In the genomic region with DNA sequence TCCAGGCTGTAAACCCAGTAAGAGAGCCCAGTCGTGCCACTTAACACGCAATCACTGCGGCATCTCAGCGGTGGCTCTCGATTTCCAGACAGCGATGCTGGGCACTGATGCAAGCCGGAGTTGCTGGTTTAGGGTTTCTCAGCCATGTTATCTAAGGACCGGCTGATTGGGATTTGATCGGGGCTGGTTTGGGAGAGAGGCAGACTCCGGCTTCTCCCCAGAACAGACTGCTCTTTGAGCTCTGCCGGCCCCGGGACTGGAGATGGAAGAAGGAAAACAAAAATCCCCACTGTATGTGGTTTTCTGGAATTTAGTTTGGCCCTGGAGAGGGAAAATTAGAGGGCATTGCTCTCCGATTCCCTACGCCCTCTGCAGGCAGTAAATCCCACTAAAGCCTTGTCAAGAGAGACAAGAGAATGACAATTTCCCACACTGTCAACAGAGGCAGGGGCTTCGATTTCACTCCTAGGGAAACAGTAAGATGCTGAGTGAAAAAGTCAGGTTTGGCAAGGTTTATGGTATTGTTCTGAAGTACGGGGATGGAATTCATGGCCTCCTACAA, we compare ENCODE assay signal across 9 mouse cellular contexts. TPM values are rescaled to one million over a fixed set of nuclear protein-coding genes. Genes with fewer than 3 reads are reported as not detected.
A peak's percentile ranks its signal among the peaks of the same experiment; 100 is the strongest.
DNase-seq lines count a peak whose midpoint lies in the region; ATAC-seq and TF ChIP-seq lines count a peak whose summit lies in the region.
"Had no signal": no experiment of that assay in that cellular context is flagged by ENCODE, and none has a peak within 500 bp of the region (broad histone marks: within the 10 kb centered on the region; RNA-seq: fewer than 3 reads in every experiment).

No protein-coding gene starts in this region.

- H3K27me3 ChIP-seq in liver, postnatal 0 days (ENCODE audit: insufficient read depth, low read length): 0 out of 2 replicates have a peak, but pooled peaks cover 2% of the 10 kb centered on the region
- H3K27me3 ChIP-seq in liver, embryonic 12.5 days (replicated peaks): peaks cover 37% of the 10 kb centered on the region
- no peaks in the 10 kb centered on the region for H3K27me3 ChIP-seq in embryonic facial prominence, embryonic 11.5 days (ENCODE audit: control insufficient read depth, insufficient read depth, low read length)
- no peaks in the 10 kb centered on the region for H3K27me3 ChIP-seq in midbrain, embryonic 11.5 days (ENCODE audit: control insufficient read depth, insufficient read depth, low read length)

- H3K9me3 ChIP-seq in liver, postnatal 0 days (ENCODE audit: low read length): no peaks in the 10 kb centered on the region
- no peaks in the 10 kb centered on the region for H3K9me3 ChIP-seq in liver, embryonic 12.5 days (replicated peaks)
- H3K9me3 ChIP-seq in embryonic facial prominence, embryonic 11.5 days (replicated peaks; ENCODE audit: control insufficient read depth, low read length): no peaks in the 10 kb centered on the region
- H3K9me3 ChIP-seq in midbrain, embryonic 11.5 days (ENCODE audit: control insufficient read depth, low read length): no peaks in the 10 kb centered on the region

- WGBS in liver, postnatal 0 days (ENCODE audit: insufficient replicate concordance): 25% methylated on average over 16 of the region's 16 CpGs
- 24% methylated on average over 16 of the region's 16 CpGs for WGBS in liver, embryonic 12.5 days (ENCODE audit: insufficient replicate concordance)
- 16% methylated on average over 16 of the region's 16 CpGs for WGBS in embryonic facial prominence, embryonic 11.5 days
- 32% methylated on average over 16 of the region's 16 CpGs for WGBS in midbrain, embryonic 11.5 days

- no peak overlapping the region for H3K4me3 ChIP-seq in liver, postnatal 0 days (ENCODE audit: low read depth, low read length)
- no peak overlapping the region for H3K4me3 ChIP-seq in liver, embryonic 12.5 days
- peak overlapping the region; percentile 0; the same call in 1 of the 2 replicates for H3K4me3 ChIP-seq in embryonic facial prominence, embryonic 11.5 days (ENCODE audit: low read depth, low read length)
- no peak overlapping the region for H3K4me3 ChIP-seq in midbrain, embryonic 11.5 days (ENCODE audit: low read depth, low read length)

- TF ChIP-seq EP300 in liver, postnatal 0 days (IDR thresholded peaks at IDR 0.05; ENCODE audit: low read depth): no peak

- H3K4me2 ChIP-seq in liver, postnatal 0 days (ENCODE audit: low read depth, low read length): no peak overlapping the region
- H3K4me2 ChIP-seq in liver, embryonic 12.5 days: no peak overlapping the region
- peak overlapping the region; percentile 30 for H3K4me2 ChIP-seq in embryonic facial prominence, embryonic 11.5 days (ENCODE audit: low read depth, low read length)
- peak overlapping the region; percentile 27; the same call in 1 of the 2 replicates for H3K4me2 ChIP-seq in midbrain, embryonic 11.5 days

- H3K27ac ChIP-seq in liver, postnatal 0 days (ENCODE audit: low read depth): no peak overlapping the region
- no peak overlapping the region for H3K27ac ChIP-seq in liver, embryonic 12.5 days
- no peak overlapping the region for H3K27ac ChIP-seq in embryonic facial prominence, embryonic 11.5 days (replicated peaks; ENCODE audit: low read depth, low read length)
- no peak overlapping the region for H3K27ac ChIP-seq in midbrain, embryonic 11.5 days (ENCODE audit: low read depth, low read length)

- ATAC-seq in liver, postnatal 0 days: no peak
- ATAC-seq in liver, embryonic 12.5 days: no peak
- no peak for ATAC-seq in embryonic facial prominence, embryonic 11.5 days (replicated peaks; ENCODE audit: insufficient number of reproducible peaks, low FRiP score, low TSS enrichment, low read depth)
- no peak for ATAC-seq in midbrain, embryonic 11.5 days (ENCODE audit: low FRiP score)

- H3K36me3 ChIP-seq in liver, postnatal 0 days (replicated peaks; ENCODE audit: insufficient read depth, low read length): no peaks in the 10 kb centered on the region
- no peaks in the 10 kb centered on the region for H3K36me3 ChIP-seq in liver, embryonic 12.5 days
- no peaks in the 10 kb centered on the region for H3K36me3 ChIP-seq in embryonic facial prominence, embryonic 11.5 days (replicated peaks; ENCODE audit: control insufficient read depth, insufficient read depth, low read depth, low read length)
- H3K36me3 ChIP-seq in midbrain, embryonic 11.5 days (ENCODE audit: control insufficient read depth, insufficient read depth, low read length): no peaks in the 10 kb centered on the region

- no peaks in the 10 kb centered on the region for H3K4me1 ChIP-seq in liver, postnatal 0 days (ENCODE audit: insufficient read depth)
- no peaks in the 10 kb centered on the region for H3K4me1 ChIP-seq in liver, embryonic 12.5 days
- no peaks in the 10 kb centered on the region for H3K4me1 ChIP-seq in embryonic facial prominence, embryonic 11.5 days (ENCODE audit: control insufficient read depth, insufficient read depth, low read length)
- no peaks in the 10 kb centered on the region for H3K4me1 ChIP-seq in midbrain, embryonic 11.5 days (ENCODE audit: control insufficient read depth, insufficient read depth, low read length)

- no peak overlapping the region for H3K9ac ChIP-seq in liver, postnatal 0 days (replicated peaks)
- no peak overlapping the region for H3K9ac ChIP-seq in liver, embryonic 12.5 days
- 0 out of 2 replicates have a peak overlapping the region, but pooled peaks have one; percentile 30 for H3K9ac ChIP-seq in embryonic facial prominence, embryonic 11.5 days (replicated peaks; ENCODE audit: low read length)
- H3K9ac ChIP-seq in midbrain, embryonic 11.5 days (ENCODE audit: low read length): peak overlapping the region; percentile 11; the same call in 1 of the 2 replicates

- peak; percentile 19; the same call in 1 of the 2 replicates for TF ChIP-seq CTCF in liver, postnatal 0 days (IDR thresholded peaks at IDR 0.05; ENCODE audit: low read depth)

- DNase-seq in liver, postnatal 0 days: no peak
- peak; percentile 57 for DNase-seq in embryonic facial prominence, embryonic 11.5 days (ENCODE audit: low spot score)
- peak; percentile 29 for DNase-seq in heart, postnatal 4 days
- DNase-seq in midbrain, embryonic 11.5 days (ENCODE audit: low spot score, missing footprints): peak; percentile 90
- no peak for DNase-seq in adipocyte (ENCODE audit: low spot score)
- DNase-seq in ovary, postnatal 10 days (ENCODE audit: low spot score): no peak
- no peak for DNase-seq in natural killer cell, adult 2 months (ENCODE audit: low spot score in 2 of 2)

RNA-seq across cellular contexts. Expression of a gene that starts 8.5 kb away (rescaled TPM):
- 0.02 and 0.04 TPM in 2 replicates for polyA plus RNA-seq in liver, postnatal 0 days (2015; fragmentation: Nextera tagmentation; extraction: Ambion mirVana)
- 0.23 and 0.25 TPM in 2 replicates for polyA plus RNA-seq in liver, embryonic 12.5 days (2016; fragmentation: Nextera tagmentation; extraction: Ambion mirVana)
- polyA plus RNA-seq in embryonic facial prominence, embryonic 11.5 days (2014; fragmentation: Nextera tagmentation; extraction: Ambion mirVana): 0.18 TPM in 2 replicates
- under 1 TPM; 0.65 to 0.81 TPM for total RNA-seq in heart, postnatal 4 days (2021)
- polyA plus RNA-seq in midbrain, embryonic 11.5 days (2014; fragmentation: Nextera tagmentation; extraction: Ambion mirVana): 0.07 and 0.14 TPM in 2 replicates
- total RNA-seq: hematopoietic stem cell, adult 5-6 weeks had no signal

RNA-seq across cellular contexts. Expression of a gene that starts 8.7 kb away (rescaled TPM):
- not detected in 2 replicates for polyA plus RNA-seq in liver, postnatal 0 days (2015; fragmentation: Nextera tagmentation; extraction: Ambion mirVana)
- not detected in 2 replicates for polyA plus RNA-seq in liver, embryonic 12.5 days (2016; fragmentation: Nextera tagmentation; extraction: Ambion mirVana)
- 0.20 TPM in 1 of 2 replicates, not detected in the other for polyA plus RNA-seq in embryonic facial prominence, embryonic 11.5 days (2014; fragmentation: Nextera tagmentation; extraction: Ambion mirVana)
- total RNA-seq in heart, postnatal 4 days (2021): not detected
- not detected in 2 replicates for polyA plus RNA-seq in midbrain, embryonic 11.5 days (2014; fragmentation: Nextera tagmentation; extraction: Ambion mirVana)
- total RNA-seq: hematopoietic stem cell, adult 5-6 weeks had no signal

Comparison
In these comparisons a context has a peak if more than half of its experiments do, and no peak if none do; other contexts are left out.
1. DNase-seq: peak in embryonic facial prominence, embryonic 11.5 days (single experiment), heart, postnatal 4 days (single experiment) and midbrain, embryonic 11.5 days (single experiment); none in liver, postnatal 0 days (single experiment), adipocyte (single experiment), ovary, postnatal 10 days (single experiment) and natural killer cell, adult 2 months (0 of 2).
2. H3K4me2 ChIP-seq: peak in embryonic facial prominence, embryonic 11.5 days (single experiment) and midbrain, embryonic 11.5 days (single experiment); none in liver, postnatal 0 days (single experiment) and liver, embryonic 12.5 days (single experiment).
3. H3K9ac ChIP-seq: peak in embryonic facial prominence, embryonic 11.5 days (single experiment) and midbrain, embryonic 11.5 days (single experiment); none in liver, postnatal 0 days (single experiment) and liver, embryonic 12.5 days (single experiment).